Mouse (Mus musculus) cerebellum, adult 2 months (tissue): Measurements from ENCODE around the gene Kcnh6.
"Not testable (repeated sequence)": the region's sequence is repeated elsewhere in the genome, so short reads cannot be mapped to it uniquely, and the experiment has no call there.

Experiments
- CTCF ChIP-seq: fragments of 200-500 bp; IDR thresholded peaks from 2 replicates; pipeline ENCODE4 v1.5.1; 2011; ENCODE audit warnings: low read depth, mild to moderate bottlenecking, control low read depth, low read length, moderate library complexity, borderline replicate concordance; ENCODE audit not compliant: insufficient read depth
- POLR2A ChIP-seq: fragments of 200-500 bp; IDR thresholded peaks from 2 replicates; pipeline ENCODE4 v1.6.1; 2011; ENCODE audit warnings: low read length, control low read depth, borderline replicate concordance; ENCODE audit not compliant: insufficient read depth

DNA sequence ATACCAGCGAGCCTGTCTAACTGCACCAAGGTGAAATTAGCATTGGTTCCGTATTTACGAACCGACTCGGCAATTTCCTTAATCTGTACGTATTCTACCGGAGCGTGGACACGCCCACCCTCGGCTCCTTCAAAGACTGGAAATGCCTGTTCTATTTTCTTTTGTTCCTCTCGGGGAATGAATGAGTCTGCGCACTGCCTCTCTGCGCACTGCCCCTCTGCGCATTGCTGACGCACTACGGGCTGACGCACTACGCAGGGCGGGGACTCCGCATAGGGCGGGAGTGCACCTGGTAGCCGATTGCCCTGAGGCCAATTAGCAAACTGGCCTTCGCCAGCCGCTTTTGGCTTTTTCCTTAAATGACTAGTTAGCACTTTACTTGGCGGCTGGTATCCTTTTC lies 24.1 kb downstream of the Kcnh6 start:
- TF ChIP-seq CTCF, POLR2A: not testable (repeated sequence)
